Mouse (Mus musculus) megakaryocyte, embryonic 14.5 days (primary cell): ENCODE results near the gene Tm2d1.

Experiments
- FLI1 ChIP-seq: IDR thresholded peaks from 2 replicates; pipeline ENCODE4 v1.6.1; 2012; ENCODE audit warnings: low read length, inconsistent platforms, mixed read lengths
- GATA1 ChIP-seq: IDR thresholded peaks from 3 replicates; pipeline ENCODE4 v1.6.1; 2012; ENCODE audit warnings: mixed read lengths, low read length, inconsistent platforms, borderline replicate concordance

GRCm38 (mm10) chr4:98335726-98336125 lies 47.4 kb downstream of the Tm2d1 start:
- TF ChIP-seq GATA1 (no peak), FLI1 (no peak)
